16 mouse cellular contexts compared by ENCODE assay signal in genomic region chr13:91955175-91955574, GRCm38 (mm10).
DNase-seq lines count a peak whose midpoint lies in the region; ATAC-seq lines count a peak whose summit lies in the region.
"Had no signal": no experiment of that assay in that cellular context is flagged by ENCODE, and none has a peak within 500 bp of the region (broad histone marks: within the 10 kb centered on the region; RNA-seq: fewer than 3 reads in every experiment).

No protein-coding gene starts in this region.

- intact Hi-C loops in left cerebral cortex, postnatal 14 days (cut with DNase I) = no loop called here

- peak; percentile 58 for DNase-seq in forebrain, embryonic 14.5 days (ENCODE audit: low spot score)
- peak; percentile 34 to 86 for DNase-seq in left cerebral cortex, postnatal 14 days (ENCODE audit: low spot score in 2 of 2)
- DNase-seq in left cerebral cortex, adult 11 months (ENCODE audit: low spot score) = no peak
- peak; percentile 31 for DNase-seq in 3T3-L1 (ENCODE audit: low read depth, low spot score)
- DNase-seq in layer of hippocampus, adult 9-10 months (ENCODE audit: low spot score) = peak; percentile 54
- no peak for DNase-seq in hindbrain, embryonic 14.5 days (ENCODE audit: low spot score)
- DNase-seq: adrenal gland, adult 8-10 months; cerebellum, postnatal 10 days; kidney, adult 2 months; liver had no signal

- no peak overlapping the region for H3K27ac ChIP-seq in forebrain, embryonic 14.5 days (ENCODE audit: low read depth, low read length)
- H3K27ac ChIP-seq in forebrain, embryonic 13.5 days = no peak overlapping the region
- H3K27ac ChIP-seq in hindbrain, embryonic 14.5 days = no peak overlapping the region
- H3K27ac ChIP-seq: embryonic facial prominence, embryonic 12.5 days; heart, embryonic 15.5 days; hindbrain, embryonic 12.5 days; neural tube, embryonic 13.5 days had no signal

- no peak overlapping the region for H3K4me2 ChIP-seq in forebrain, embryonic 14.5 days (ENCODE audit: low read length)
- no peak overlapping the region for H3K4me2 ChIP-seq in forebrain, embryonic 13.5 days
- no peak overlapping the region for H3K4me2 ChIP-seq in hindbrain, embryonic 14.5 days (replicated peaks)
- H3K4me2 ChIP-seq: embryonic facial prominence, embryonic 12.5 days; heart, embryonic 15.5 days; hindbrain, embryonic 12.5 days; neural tube, embryonic 13.5 days had no signal

- WGBS in forebrain, embryonic 14.5 days = 85% methylated on average over 1 of the region's 1 CpGs
- WGBS in forebrain, embryonic 13.5 days = 70% methylated on average over 1 of the region's 1 CpGs
- 71% methylated on average over 1 of the region's 1 CpGs for WGBS in hindbrain, embryonic 14.5 days

- H3K27me3 ChIP-seq in forebrain, embryonic 14.5 days (replicated peaks; ENCODE audit: control insufficient read depth, insufficient read depth, low read length) = no peaks in the 10 kb centered on the region
- no peaks in the 10 kb centered on the region for H3K27me3 ChIP-seq in forebrain, embryonic 13.5 days
- H3K27me3 ChIP-seq in hindbrain, embryonic 14.5 days (ENCODE audit: control insufficient read depth, insufficient read depth, low read length) = no peaks in the 10 kb centered on the region
- H3K27me3 ChIP-seq: embryonic facial prominence, embryonic 12.5 days; heart, embryonic 15.5 days; hindbrain, embryonic 12.5 days; neural tube, embryonic 13.5 days had no signal

- H3K36me3 ChIP-seq in forebrain, embryonic 14.5 days (ENCODE audit: control insufficient read depth, insufficient read depth, low read length) = no peaks in the 10 kb centered on the region
- no peaks in the 10 kb centered on the region for H3K36me3 ChIP-seq in forebrain, embryonic 13.5 days (ENCODE audit: poor library complexity, severe bottlenecking)
- H3K36me3 ChIP-seq in hindbrain, embryonic 14.5 days (replicated peaks; ENCODE audit: control insufficient read depth, insufficient read depth) = no peaks in the 10 kb centered on the region
- H3K36me3 ChIP-seq: embryonic facial prominence, embryonic 12.5 days; heart, embryonic 15.5 days; hindbrain, embryonic 12.5 days; neural tube, embryonic 13.5 days had no signal

- H3K4me3 ChIP-seq in forebrain, embryonic 14.5 days (ENCODE audit: low read depth, low read length) = no peak overlapping the region
- no peak overlapping the region for H3K4me3 ChIP-seq in forebrain, embryonic 13.5 days
- H3K4me3 ChIP-seq in hindbrain, embryonic 14.5 days (replicated peaks; ENCODE audit: low read length) = no peak overlapping the region
- H3K4me3 ChIP-seq: embryonic facial prominence, embryonic 12.5 days; heart, embryonic 15.5 days; hindbrain, embryonic 12.5 days; neural tube, embryonic 13.5 days had no signal

- no peaks in the 10 kb centered on the region for H3K9me3 ChIP-seq in forebrain, embryonic 14.5 days (replicated peaks; ENCODE audit: control insufficient read depth, low read length)
- no peaks in the 10 kb centered on the region for H3K9me3 ChIP-seq in forebrain, embryonic 13.5 days (replicated peaks)
- H3K9me3 ChIP-seq in hindbrain, embryonic 14.5 days (ENCODE audit: control insufficient read depth, low read length) = no peaks in the 10 kb centered on the region
- H3K9me3 ChIP-seq: embryonic facial prominence, embryonic 12.5 days; heart, embryonic 15.5 days; hindbrain, embryonic 12.5 days; neural tube, embryonic 13.5 days had no signal

- no peaks in the 10 kb centered on the region; the same call in 1 of the 2 replicates for H3K4me1 ChIP-seq in forebrain, embryonic 14.5 days (ENCODE audit: control insufficient read depth, insufficient read depth, low read length)
- H3K4me1 ChIP-seq in forebrain, embryonic 13.5 days = no peaks in the 10 kb centered on the region
- H3K4me1 ChIP-seq in hindbrain, embryonic 14.5 days (replicated peaks; ENCODE audit: control insufficient read depth, insufficient read depth, low read length) = no peaks in the 10 kb centered on the region
- H3K4me1 ChIP-seq: embryonic facial prominence, embryonic 12.5 days; hindbrain, embryonic 12.5 days; neural tube, embryonic 13.5 days had no signal

- no peak overlapping the region for H3K9ac ChIP-seq in forebrain, embryonic 14.5 days (ENCODE audit: low read length)
- H3K9ac ChIP-seq in forebrain, embryonic 13.5 days = no peak overlapping the region
- no peak overlapping the region for H3K9ac ChIP-seq in hindbrain, embryonic 14.5 days
- H3K9ac ChIP-seq: embryonic facial prominence, embryonic 12.5 days; heart, embryonic 15.5 days; hindbrain, embryonic 12.5 days; neural tube, embryonic 13.5 days had no signal

- ATAC-seq in forebrain, embryonic 14.5 days = peak; percentile 40; the same call in 1 of the 2 replicates
- ATAC-seq in forebrain, embryonic 13.5 days = no peak
- no peak for ATAC-seq in CD4-positive, CD25-positive, alpha-beta regulatory T cell, adult 4 months
- ATAC-seq in hindbrain, embryonic 14.5 days (ENCODE audit: low FRiP score) = no peak

Comparison
In these comparisons a context has a peak if more than half of its experiments do, and no peak if none do; other contexts are left out.
1. DNase-seq: peak in forebrain, embryonic 14.5 days (single experiment), left cerebral cortex, postnatal 14 days (2 of 2), 3T3-L1 (single experiment) and layer of hippocampus, adult 9-10 months (single experiment); none in left cerebral cortex, adult 11 months (single experiment) and hindbrain, embryonic 14.5 days (single experiment).